Mouse (Mus musculus): ENCODE results near the gene Mobp. TPM values are rescaled to one million over a fixed set of nuclear protein-coding genes. Genes with fewer than 3 reads are reported as not detected.
A peak's percentile ranks its signal among the peaks of the same experiment; 100 is the strongest.
"Not testable (repeated sequence)": the region's sequence is repeated elsewhere in the genome, so short reads cannot be mapped to it uniquely, and the experiment has no call there.

Mobp gene
- total RNA-seq (2017), result not detected in 2 replicates

GRCm38 (mm10) chr9:120149222-120149828 lies at the start of gene Mobp:
Mobp (plus strand) TSS chr9:120149707.
- no peak for ATAC-seq (ENCODE audit: extremely low read depth, insufficient number of reproducible peaks, low FRiP score, poor library complexity, severe bottlenecking)

- peak; percentile 48; the same call in 1 of the 2 replicates for ATAC-seq (ENCODE audit: extremely low read depth, insufficient number of reproducible peaks, low FRiP score, poor library complexity, severe bottlenecking)
Observed at GRCm38 (mm10) chr9:120101165-120101564, 48.3 kb upstream of the Mobp start.

DNA sequence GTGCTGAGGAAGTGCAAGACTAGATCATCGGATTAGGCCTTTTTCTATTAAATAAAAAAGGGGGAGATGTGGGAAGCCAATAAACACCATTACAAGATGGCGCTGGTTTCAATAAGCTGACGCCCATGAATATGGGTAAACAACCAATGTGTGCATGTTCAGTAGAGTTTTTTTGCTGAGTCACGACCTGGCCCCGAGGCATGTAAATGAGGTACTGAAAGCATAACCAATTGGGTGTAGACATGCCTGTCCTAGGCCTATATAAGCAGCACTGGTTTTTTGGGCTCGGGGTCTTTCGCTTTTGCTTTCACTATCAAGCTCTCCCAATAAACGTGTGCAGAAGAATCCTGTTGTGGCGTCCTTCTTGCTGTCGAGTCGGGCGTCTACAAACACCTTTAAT lies 40.6 kb upstream of the Mobp start:
- ATAC-seq (ENCODE audit: extremely low read depth, insufficient number of reproducible peaks, low FRiP score, poor library complexity, severe bottlenecking), result not testable (repeated sequence)

DNA sequence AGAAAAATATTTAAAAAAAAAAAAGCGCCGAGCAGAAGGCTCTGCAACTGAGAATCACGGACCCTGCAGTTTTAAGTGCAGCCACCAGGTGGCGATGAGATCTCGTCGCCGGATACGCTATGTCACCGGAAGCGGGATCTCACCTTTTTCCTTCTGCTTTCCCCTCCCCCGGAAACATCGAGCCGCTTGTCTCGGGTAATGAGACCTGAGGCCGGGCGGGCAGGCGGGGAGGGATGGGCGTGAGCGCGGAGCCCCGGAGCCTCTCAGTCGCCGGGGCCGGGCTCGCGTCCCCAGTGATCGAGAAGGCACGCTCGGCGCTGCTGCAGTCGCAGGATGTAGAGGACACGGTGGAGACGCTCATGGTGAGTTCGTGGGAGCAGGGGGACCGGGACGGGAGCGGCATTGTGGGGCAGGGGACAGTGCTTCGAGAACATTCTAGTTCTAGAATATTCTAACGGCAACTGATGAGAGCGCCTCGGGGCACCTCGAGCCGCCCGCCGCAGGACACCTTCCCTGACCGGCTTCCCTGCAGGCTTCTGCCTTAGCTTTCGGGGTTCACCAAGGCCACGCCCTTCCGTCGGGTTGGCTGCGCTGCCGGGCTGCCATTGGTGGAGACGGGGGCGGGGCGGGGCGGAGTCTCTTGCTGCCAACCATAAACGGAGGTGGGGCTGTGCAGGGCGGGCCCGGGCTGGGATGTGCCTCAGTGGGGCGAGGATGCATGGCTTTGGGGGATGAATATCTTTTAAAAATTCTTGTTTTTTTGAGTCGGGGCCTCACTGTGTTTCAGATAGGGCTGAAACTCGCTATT lies 39.1 kb upstream of the Mobp start, which contains the start of gene Slc25a38:
TSS of gene Slc25a38 (plus strand) at position 164 of the 808 bp plus-strand sequence.
- peak; percentile 94 for ATAC-seq (ENCODE audit: extremely low read depth, insufficient number of reproducible peaks, low FRiP score, poor library complexity, severe bottlenecking)

DNA sequence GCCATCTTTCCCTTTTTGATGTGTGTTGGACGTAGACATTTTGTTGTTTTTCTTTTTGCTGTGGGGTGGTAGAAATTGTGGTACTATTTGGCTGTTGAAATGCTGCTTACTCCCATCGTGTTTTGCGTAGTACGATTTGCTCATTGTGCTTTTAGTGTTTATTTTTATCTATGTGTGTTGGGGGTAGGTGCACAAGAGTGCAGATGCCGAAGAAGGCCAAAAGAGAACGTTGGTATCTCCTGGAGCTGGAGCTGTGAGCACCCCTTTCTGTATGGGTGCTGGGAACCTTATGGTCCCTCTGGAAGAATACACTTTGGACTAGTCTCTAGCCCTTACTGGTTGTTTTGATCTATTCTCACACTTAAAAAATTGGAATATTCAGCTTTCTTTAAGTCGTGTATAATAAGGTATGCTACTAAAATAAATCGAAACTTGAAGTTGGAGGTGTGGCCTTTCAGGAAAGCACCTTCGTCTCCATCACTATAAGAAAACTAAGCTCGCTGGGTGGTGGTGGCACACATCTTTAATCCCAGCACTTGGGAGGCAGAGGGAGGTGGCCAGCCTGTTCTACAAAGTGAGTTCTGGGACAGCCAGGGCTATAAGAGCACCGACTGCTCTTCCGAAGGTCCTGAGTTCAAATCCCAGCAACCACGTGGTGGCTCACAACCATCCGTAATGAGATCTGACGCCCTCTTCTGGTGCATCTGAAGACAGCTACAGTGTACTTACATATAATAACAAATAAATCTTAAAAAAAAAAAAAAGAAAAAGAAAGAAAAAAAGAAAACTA lies 38.2 kb upstream of the Mobp start:
- no peak for ATAC-seq (ENCODE audit: extremely low read depth, insufficient number of reproducible peaks, low FRiP score, poor library complexity, severe bottlenecking)

GRCm38 (mm10) chr9:120112472-120112871 lies 37.0 kb upstream of the Mobp start:
- ATAC-seq (ENCODE audit: extremely low read depth, insufficient number of reproducible peaks, low FRiP score, poor library complexity, severe bottlenecking), result no peak

DNA sequence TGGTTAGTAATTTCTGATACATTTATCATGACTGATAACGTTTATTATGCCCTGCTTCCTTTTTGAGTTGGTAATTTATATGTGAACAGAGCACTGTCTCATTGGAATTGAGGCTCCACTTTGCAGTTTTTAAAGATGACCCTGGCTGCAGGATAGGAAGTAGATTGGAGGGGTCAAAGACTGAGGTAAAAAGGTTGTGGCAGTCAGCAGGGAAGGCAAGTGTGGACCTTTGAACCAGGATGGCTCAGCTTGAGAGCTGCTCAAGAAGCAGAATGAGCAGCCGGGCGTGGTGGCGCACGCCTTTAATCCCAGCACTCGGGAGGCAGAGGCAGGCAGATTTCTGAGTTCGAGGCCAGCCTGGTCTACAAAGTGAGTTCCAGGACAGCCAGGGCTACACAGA lies 36.1 kb upstream of the Mobp start:
- ATAC-seq (ENCODE audit: extremely low read depth, insufficient number of reproducible peaks, low FRiP score, poor library complexity, severe bottlenecking), result no peak

DNA sequence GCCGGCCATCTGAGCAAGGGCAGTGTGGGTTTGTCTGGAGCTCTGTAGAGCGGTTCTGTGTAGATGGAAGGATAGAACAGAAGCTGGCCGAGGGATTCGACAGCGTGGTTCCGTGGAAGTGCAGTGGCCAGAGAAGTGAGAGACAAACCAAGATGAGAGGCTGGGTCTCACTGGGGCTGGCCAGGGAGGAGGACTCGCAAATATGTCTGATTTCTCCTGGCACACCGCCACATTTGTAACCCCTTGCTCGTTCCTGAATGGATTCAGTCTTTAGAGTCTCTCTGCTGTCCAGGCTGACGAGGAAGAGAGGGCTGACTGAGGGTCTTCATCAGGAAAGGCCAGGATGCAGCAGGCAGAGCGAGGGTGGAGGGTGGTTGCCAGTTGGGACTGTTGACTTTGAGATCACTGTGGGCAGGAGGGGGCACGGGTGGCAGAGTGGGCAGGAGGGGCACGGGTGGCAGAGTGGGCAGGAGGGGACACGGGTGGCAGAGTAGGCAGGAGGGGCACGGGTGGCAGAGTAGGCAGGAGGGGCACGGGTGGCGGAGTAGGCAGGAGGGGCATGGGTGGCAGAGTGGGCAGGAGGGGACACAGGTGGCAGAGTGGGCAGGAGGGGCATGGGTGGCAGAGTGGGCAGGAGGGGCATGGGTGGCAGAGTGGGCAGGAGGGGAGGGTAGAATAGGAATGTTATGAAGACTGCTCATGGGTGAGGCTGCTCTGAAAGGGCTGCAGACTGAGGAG lies 35.3 kb upstream of the Mobp start:
- ATAC-seq (ENCODE audit: extremely low read depth, insufficient number of reproducible peaks, low FRiP score, poor library complexity, severe bottlenecking), result no peak

GRCm38 (mm10) chr9:120114789-120115151 lies 34.7 kb upstream of the Mobp start:
- ATAC-seq (ENCODE audit: extremely low read depth, insufficient number of reproducible peaks, low FRiP score, poor library complexity, severe bottlenecking), result no peak

- no peak for ATAC-seq (ENCODE audit: extremely low read depth, insufficient number of reproducible peaks, low FRiP score, poor library complexity, severe bottlenecking)
Observed at GRCm38 (mm10) chr9:120115580-120115979, 33.9 kb upstream of the Mobp start.

GRCm38 (mm10) chr9:120116184-120116624 lies 33.3 kb upstream of the Mobp start:
- peak; percentile 62 for ATAC-seq (ENCODE audit: extremely low read depth, insufficient number of reproducible peaks, low FRiP score, poor library complexity, severe bottlenecking)

DNA sequence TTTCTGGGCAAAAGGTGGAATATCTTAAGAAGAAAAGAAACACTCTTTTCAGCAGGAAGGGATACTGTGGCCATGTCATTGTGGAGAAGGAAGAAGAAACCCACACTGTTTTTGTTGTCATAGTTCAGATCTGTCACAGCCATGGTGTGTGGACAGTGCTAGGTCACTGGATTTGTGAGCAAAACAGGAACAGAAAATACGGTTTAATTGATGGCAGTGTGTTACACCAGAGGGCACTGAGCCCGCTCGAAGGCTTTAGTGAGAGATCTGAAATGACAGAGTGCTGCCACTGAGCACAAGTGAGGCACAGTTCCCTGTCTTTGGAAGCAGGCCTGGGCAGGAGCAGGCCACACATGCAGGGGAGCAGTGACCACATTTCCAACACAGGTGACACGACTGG lies 31.3 kb upstream of the Mobp start:
- no peak for ATAC-seq (ENCODE audit: extremely low read depth, insufficient number of reproducible peaks, low FRiP score, poor library complexity, severe bottlenecking)

GRCm38 (mm10) chr9:120120503-120120902 lies 29.0 kb upstream of the Mobp start:
- ATAC-seq (ENCODE audit: extremely low read depth, insufficient number of reproducible peaks, low FRiP score, poor library complexity, severe bottlenecking), result no peak

GRCm38 (mm10) chr9:120126868-120127267 lies 22.6 kb upstream of the Mobp start:
- ATAC-seq (ENCODE audit: extremely low read depth, insufficient number of reproducible peaks, low FRiP score, poor library complexity, severe bottlenecking), result no peak

DNA sequence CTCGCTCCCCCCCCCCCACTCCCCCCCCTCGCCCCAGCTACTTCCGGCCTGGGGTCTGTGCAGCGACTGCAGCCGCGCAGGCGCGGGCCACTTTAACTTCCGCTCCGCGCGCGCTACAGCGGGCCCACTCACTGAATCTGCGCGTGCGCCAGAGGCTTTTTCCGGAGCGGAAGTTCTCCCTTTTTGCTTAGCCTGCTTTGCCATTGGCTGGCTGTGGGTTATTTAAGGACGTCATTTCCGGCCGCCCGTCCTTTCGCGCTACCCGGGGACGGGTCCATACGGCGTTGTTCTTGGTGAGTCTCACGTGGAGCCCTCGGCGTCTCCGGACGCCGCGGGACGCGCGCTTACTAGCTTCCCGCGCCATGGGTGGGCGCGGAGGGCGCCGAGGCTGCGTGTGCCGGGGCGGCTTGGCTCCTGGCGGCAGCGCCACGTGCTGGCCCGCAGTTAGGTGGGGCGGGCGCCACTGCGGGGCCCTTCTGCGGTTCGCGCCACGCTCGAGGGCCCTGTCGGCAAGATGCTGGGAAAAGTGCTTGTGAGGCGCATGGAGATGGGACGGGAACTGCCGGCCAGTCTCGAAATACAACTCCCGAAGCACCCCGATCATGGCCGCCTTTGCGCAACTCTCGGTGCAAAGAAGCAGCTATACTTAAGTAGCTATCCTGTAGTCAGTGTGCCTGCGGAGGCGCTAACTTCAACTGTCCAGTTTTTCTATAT lies 21.8 kb upstream of the Mobp start, which contains the start of gene Rpsa:
TSS of gene Rpsa (plus strand) at position 152 of the 714 bp plus-strand sequence.
- ATAC-seq (ENCODE audit: extremely low read depth, insufficient number of reproducible peaks, low FRiP score, poor library complexity, severe bottlenecking), result peak; percentile 97

DNA sequence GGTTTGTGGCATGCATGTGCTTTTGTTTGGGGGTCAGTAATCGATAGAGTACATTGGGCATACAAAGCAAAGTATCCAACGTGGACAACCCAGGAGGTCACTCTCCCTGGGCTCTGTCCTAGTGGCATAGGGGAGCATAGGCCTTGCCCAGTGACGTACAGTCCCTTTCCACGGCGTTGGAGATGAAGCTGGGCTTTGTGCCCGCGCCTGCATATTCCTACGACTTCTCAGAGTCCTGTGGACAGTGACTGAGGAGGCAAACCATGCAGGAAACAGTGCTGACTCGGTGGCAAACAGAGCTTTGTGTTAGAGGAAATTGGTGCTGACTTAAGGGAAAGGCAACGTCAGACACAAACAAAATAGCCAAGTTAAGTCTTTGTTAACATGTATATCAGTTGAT lies 20.2 kb upstream of the Mobp start:
- no peak for ATAC-seq (ENCODE audit: extremely low read depth, insufficient number of reproducible peaks, low FRiP score, poor library complexity, severe bottlenecking)

GRCm38 (mm10) chr9:120131784-120132288 lies 17.7 kb upstream of the Mobp start:
- ATAC-seq (ENCODE audit: extremely low read depth, insufficient number of reproducible peaks, low FRiP score, poor library complexity, severe bottlenecking), result no peak
